In the genomic region with DNA sequence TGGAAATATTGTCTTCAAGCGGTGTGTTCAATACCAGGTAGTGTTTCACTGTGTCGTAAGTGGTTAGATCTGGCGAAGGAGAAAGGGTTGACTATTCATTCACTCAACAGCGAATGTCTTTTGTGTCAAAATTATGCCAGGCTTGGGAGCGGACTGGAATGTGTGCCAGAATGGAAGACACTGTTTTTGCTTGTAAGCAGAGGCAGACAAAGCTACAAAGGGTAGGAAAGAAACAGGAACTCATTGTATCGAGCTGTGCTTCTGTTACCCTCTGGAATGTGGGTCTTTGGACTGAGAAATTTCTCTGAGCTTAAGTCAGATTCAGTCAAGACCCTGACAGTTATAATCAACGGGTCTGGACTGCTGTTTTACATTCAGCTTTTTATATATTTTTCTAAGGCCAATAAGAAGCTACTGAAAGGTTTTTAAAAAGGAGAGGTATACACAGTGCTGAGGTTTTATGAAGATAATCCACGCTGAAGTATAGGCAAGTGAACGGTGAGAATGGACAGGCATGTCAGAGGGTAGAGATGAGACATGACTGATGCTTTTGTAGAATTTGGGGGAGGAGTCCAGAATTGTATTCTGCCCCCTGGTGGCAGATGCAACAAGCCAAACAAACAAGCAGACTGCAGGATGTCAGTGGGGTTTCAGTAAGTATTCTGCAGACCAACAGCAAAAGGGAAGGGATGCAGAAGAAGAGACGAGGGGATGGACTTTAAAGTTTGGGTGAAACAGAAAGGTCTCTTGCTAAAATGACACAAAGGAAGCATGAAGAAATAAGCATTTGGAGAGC, we compare ENCODE assay signal across 10 mouse cellular contexts. TPM values are rescaled to one million over a fixed set of nuclear protein-coding genes. Genes with fewer than 3 reads are reported as not detected.
DNase-seq lines count a peak whose midpoint lies in the region; ATAC-seq and TF ChIP-seq lines count a peak whose summit lies in the region.
"Had no signal": no experiment of that assay in that cellular context is flagged by ENCODE, and none has a peak within 500 bp of the region (broad histone marks: within the 10 kb centered on the region; RNA-seq: fewer than 3 reads in every experiment).

No protein-coding gene starts in this region.

- no peak for ATAC-seq in intestine, postnatal 0 days
- no peak for ATAC-seq in intestine, embryonic 15.5 days
- peak; percentile 36 to 37; a peak in 2 of 4 replicates for ATAC-seq in hematopoietic stem cell, adult 5-6 weeks (replicated peaks in 1 of 2; ENCODE audit: insufficient read depth in 1 of 2, low FRiP score in 2 of 2, low TSS enrichment in 1 of 2, low read depth in 1 of 2, poor library complexity in 2 of 2, severe bottlenecking in 2 of 2)
- ATAC-seq in megakaryocyte, adult 5-6 weeks (ENCODE audit: poor library complexity, severe bottlenecking) = no peak

- H3K4me3 ChIP-seq in intestine, postnatal 0 days (ENCODE audit: low read depth, low read length) = no peak overlapping the region
- H3K4me3 ChIP-seq in intestine, embryonic 15.5 days (replicated peaks) = no peak overlapping the region
- H3K4me3 ChIP-seq: hindbrain, embryonic 12.5 days; myocyte had no signal

- no peaks in the 10 kb centered on the region; the same call in 1 of the 2 replicates for H3K36me3 ChIP-seq in intestine, postnatal 0 days (ENCODE audit: control insufficient read depth, insufficient read depth)
- no peaks in the 10 kb centered on the region for H3K36me3 ChIP-seq in intestine, embryonic 15.5 days

- H3K9ac ChIP-seq in intestine, postnatal 0 days (ENCODE audit: low read depth, low read length) = no peak overlapping the region
- H3K9ac ChIP-seq in intestine, embryonic 15.5 days = no peak overlapping the region
- H3K9ac ChIP-seq: hindbrain, embryonic 12.5 days had no signal

- H3K4me1 ChIP-seq in intestine, postnatal 0 days (replicated peaks; ENCODE audit: control insufficient read depth, insufficient read depth, low read length) = no peaks in the 10 kb centered on the region
- H3K4me1 ChIP-seq in intestine, embryonic 15.5 days (replicated peaks) = no peaks in the 10 kb centered on the region
- H3K4me1 ChIP-seq: hindbrain, embryonic 12.5 days had no signal

- peak; percentile 70 for TF ChIP-seq CTCF in intestine, postnatal 0 days (IDR thresholded peaks at IDR 0.05; ENCODE audit: low read depth)

- H3K27ac ChIP-seq in intestine, postnatal 0 days (ENCODE audit: low read depth, low read length) = no peak overlapping the region
- H3K27ac ChIP-seq in intestine, embryonic 15.5 days = no peak overlapping the region
- H3K27ac ChIP-seq: hindbrain, embryonic 12.5 days had no signal

- 88% methylated on average over 10 of the region's 10 CpGs for WGBS in intestine, postnatal 0 days
- WGBS in intestine, embryonic 15.5 days = 84% methylated on average over 10 of the region's 10 CpGs

- H3K27me3 ChIP-seq in intestine, postnatal 0 days (replicated peaks; ENCODE audit: control insufficient read depth, insufficient read depth, low read length) = no peaks in the 10 kb centered on the region
- no peaks in the 10 kb centered on the region for H3K27me3 ChIP-seq in intestine, embryonic 15.5 days (replicated peaks)
- H3K27me3 ChIP-seq: hindbrain, embryonic 12.5 days had no signal

- H3K9me3 ChIP-seq in intestine, postnatal 0 days (ENCODE audit: control insufficient read depth) = no peaks in the 10 kb centered on the region
- no peaks in the 10 kb centered on the region for H3K9me3 ChIP-seq in intestine, embryonic 15.5 days
- H3K9me3 ChIP-seq: hindbrain, embryonic 12.5 days had no signal

- peak; percentile 41 for DNase-seq in 3T3-L1 (ENCODE audit: low read depth, low spot score)
- peak; percentile 21 for DNase-seq in CD4-positive helper T cell, adult 2 months (ENCODE audit: low read depth, low spot score)
- no peak for DNase-seq in adrenal gland, adult 8-10 months
- DNase-seq in ovary, adult 18-20 months (ENCODE audit: low spot score) = no peak

- H3K4me2 ChIP-seq in intestine, postnatal 0 days (replicated peaks; ENCODE audit: low read depth) = no peak overlapping the region
- no peak overlapping the region for H3K4me2 ChIP-seq in intestine, embryonic 15.5 days (replicated peaks)
- H3K4me2 ChIP-seq: hindbrain, embryonic 12.5 days had no signal

RNA-seq across cellular contexts. Expression of a gene that starts 17.2 kb away (rescaled TPM):
- polyA plus RNA-seq in intestine, postnatal 0 days (2015; fragmentation: Nextera tagmentation; extraction: Ambion mirVana) = 2.9 and 3.2 TPM in 2 replicates
- polyA plus RNA-seq in intestine, embryonic 15.5 days (2015; fragmentation: Nextera tagmentation; extraction: Ambion mirVana) = 12.1 and 13.7 TPM in 2 replicates
- 11.0 and 13.3 TPM in 2 replicates for total RNA-seq in hematopoietic stem cell, adult 5-6 weeks (2017)
- 1.6 and 2.1 TPM in 2 replicates for total RNA-seq in megakaryocyte, adult 5-6 weeks (2015)
- total RNA-seq in megakaryocyte, adult 5-6 weeks (2017) = 2.0 and 2.2 TPM in 2 replicates
- total RNA-seq in adrenal gland, adult 8-10 months (2022) = 10 to 100 TPM in 1 of 4 experiments, 1 to 10 TPM in 3; 4.0 to 11.1 (median 7.0) TPM

RNA-seq across cellular contexts. Expression of a gene that starts 17.4 kb away (rescaled TPM):
- 5.7 and 6.8 TPM in 2 replicates for polyA plus RNA-seq in intestine, postnatal 0 days (2015; fragmentation: Nextera tagmentation; extraction: Ambion mirVana)
- polyA plus RNA-seq in intestine, embryonic 15.5 days (2015; fragmentation: Nextera tagmentation; extraction: Ambion mirVana) = 16.5 and 18.7 TPM in 2 replicates
- total RNA-seq in hematopoietic stem cell, adult 5-6 weeks (2017) = 1.4 and 4.2 TPM in 2 replicates
- 9.0 and 10.1 TPM in 2 replicates for total RNA-seq in megakaryocyte, adult 5-6 weeks (2015)
- total RNA-seq in megakaryocyte, adult 5-6 weeks (2017) = 11.1 and 15.2 TPM in 2 replicates
- 1 to 10 TPM; 2.4 to 4.3 (median 3.1) TPM for total RNA-seq in adrenal gland, adult 8-10 months (2022)

RNA-seq across cellular contexts. Expression of a gene that starts 19.7 kb away (rescaled TPM):
- 2.5 and 2.6 TPM in 2 replicates for polyA plus RNA-seq in intestine, postnatal 0 days (2015; fragmentation: Nextera tagmentation; extraction: Ambion mirVana)
- 0.46 and 0.73 TPM in 2 replicates for polyA plus RNA-seq in intestine, embryonic 15.5 days (2015; fragmentation: Nextera tagmentation; extraction: Ambion mirVana)
- total RNA-seq in hematopoietic stem cell, adult 5-6 weeks (2017) = 0.19 TPM in 1 of 2 replicates, not detected in the other
- not detected in 2 replicates for total RNA-seq in megakaryocyte, adult 5-6 weeks (2015)
- not detected in 2 replicates for total RNA-seq in megakaryocyte, adult 5-6 weeks (2017)
- total RNA-seq in adrenal gland, adult 8-10 months (2022) = not detected

Comparison
In these comparisons a context has a peak if more than half of its experiments do, and no peak if none do; other contexts are left out.
1. ATAC-seq: peak in hematopoietic stem cell, adult 5-6 weeks (2 of 2); none in intestine, postnatal 0 days (single experiment), intestine, embryonic 15.5 days (single experiment) and megakaryocyte, adult 5-6 weeks (single experiment).
2. DNase-seq: peak in 3T3-L1 (single experiment) and CD4-positive helper T cell, adult 2 months (single experiment); none in adrenal gland, adult 8-10 months (single experiment) and ovary, adult 18-20 months (single experiment).